Mouse (Mus musculus) MEL (cell line): ENCODE results near the gene Senp3.
"Not testable (repeated sequence)": the region's sequence is repeated elsewhere in the genome, so short reads cannot be mapped to it uniquely, and the experiment has no call there.

Experiments
- BHLHE40 ChIP-seq: IDR thresholded peaks from 2 replicates; pipeline ENCODE4 v1.6.1; 2012; ENCODE audit warnings: low read depth, mild to moderate bottlenecking, inconsistent platforms, low read length, improper control_type of control experiment, borderline replicate concordance
- MAX ChIP-seq: IDR thresholded peaks from 2 replicates; pipeline ENCODE4 v1.6.1; 2011; ENCODE audit warnings: low read length, improper control_type of control experiment

DNA sequence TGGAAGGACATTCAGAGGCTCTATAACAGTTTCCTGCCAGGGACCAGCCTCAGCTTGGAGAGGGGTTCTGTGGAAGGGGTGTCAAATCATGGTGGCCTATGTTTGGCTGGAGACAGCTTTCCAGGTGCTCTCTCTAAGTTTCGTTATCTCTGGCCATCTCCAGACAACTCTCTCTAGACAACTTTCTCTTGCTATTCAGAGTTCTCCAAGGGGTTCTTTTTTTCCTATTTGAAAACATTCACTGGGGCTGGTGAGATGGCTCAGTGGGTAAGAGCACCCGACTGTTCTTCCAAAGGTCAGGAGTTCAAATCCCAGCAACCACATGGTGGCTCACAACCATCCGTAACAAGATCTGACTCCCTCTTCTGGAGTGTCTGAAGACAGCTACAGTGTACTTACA lies 21.5 kb upstream of the Senp3 start:
- TF ChIP-seq BHLHE40, MAX: not testable (repeated sequence)
